ENCODE assay signal across 9 mouse cellular contexts in the genomic region with DNA sequence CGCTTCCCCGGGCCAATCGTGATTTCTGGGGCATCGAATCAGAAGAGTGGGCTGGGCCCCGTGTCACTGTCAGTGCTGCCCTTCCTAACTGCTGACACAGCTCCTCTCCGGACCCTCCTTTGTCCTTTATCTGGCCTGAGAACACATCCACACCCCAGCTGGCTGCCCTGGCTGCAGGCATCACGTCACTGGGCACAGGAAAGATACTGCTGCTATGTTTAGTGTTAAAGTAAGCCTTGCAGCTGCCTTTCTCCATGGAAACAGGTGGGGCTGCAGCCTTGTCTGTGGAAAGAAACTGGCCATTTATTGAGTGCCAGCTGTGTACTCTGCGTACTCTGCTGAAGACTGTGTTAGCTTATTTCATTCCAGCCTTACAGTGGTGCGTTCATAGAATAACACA.
DNase-seq lines count a peak whose midpoint lies in the region; ATAC-seq and TF ChIP-seq lines count a peak whose summit lies in the region.
"Had no signal": no experiment of that assay in that cellular context is flagged by ENCODE, and none has a peak within 500 bp of the region (broad histone marks: within the 10 kb centered on the region; RNA-seq: fewer than 3 reads in every experiment).

No protein-coding gene starts in this region.

- no peaks in the 10 kb centered on the region for H3K9me3 ChIP-seq in forebrain, embryonic 10.5 days
- H3K9me3 ChIP-seq in forebrain, embryonic 16.5 days (ENCODE audit: control insufficient read depth, low read length): no peaks in the 10 kb centered on the region
- no peaks in the 10 kb centered on the region for H3K9me3 ChIP-seq in neural tube, embryonic 13.5 days
- H3K9me3 ChIP-seq in hindbrain, postnatal 0 days (ENCODE audit: low read length): no peaks in the 10 kb centered on the region
- no peaks in the 10 kb centered on the region for H3K9me3 ChIP-seq in stomach, embryonic 16.5 days (replicated peaks; ENCODE audit: control insufficient read depth, low read length)

- peak overlapping the region; percentile 62 for H3K27ac ChIP-seq in forebrain, embryonic 10.5 days
- H3K27ac ChIP-seq in forebrain, embryonic 16.5 days (ENCODE audit: low read length): no peak overlapping the region
- H3K27ac ChIP-seq in neural tube, embryonic 13.5 days (replicated peaks): no peak overlapping the region
- H3K27ac ChIP-seq in hindbrain, postnatal 0 days: peak overlapping the region; percentile 8; the same call in 1 of the 2 replicates
- H3K27ac ChIP-seq in stomach, embryonic 16.5 days (ENCODE audit: low read length): no peak overlapping the region

- H3K4me2 ChIP-seq in forebrain, embryonic 16.5 days (ENCODE audit: low read length): no peak overlapping the region
- H3K4me2 ChIP-seq in neural tube, embryonic 13.5 days: no peak overlapping the region
- H3K4me2 ChIP-seq in hindbrain, postnatal 0 days (ENCODE audit: low read depth, low read length): no peak overlapping the region
- no peak overlapping the region for H3K4me2 ChIP-seq in stomach, embryonic 16.5 days (ENCODE audit: low read depth, low read length)

- H3K36me3 ChIP-seq in forebrain, embryonic 10.5 days (replicated peaks): no peaks in the 10 kb centered on the region
- no peaks in the 10 kb centered on the region for H3K36me3 ChIP-seq in forebrain, embryonic 16.5 days (ENCODE audit: control insufficient read depth, insufficient read depth)
- H3K36me3 ChIP-seq in neural tube, embryonic 13.5 days: no peaks in the 10 kb centered on the region
- H3K36me3 ChIP-seq in hindbrain, postnatal 0 days (ENCODE audit: insufficient read depth, low read length): no peaks in the 10 kb centered on the region
- H3K36me3 ChIP-seq in stomach, embryonic 16.5 days (ENCODE audit: control insufficient read depth, insufficient read depth, low read length): no peaks in the 10 kb centered on the region

- peaks cover 19% of the 10 kb centered on the region for H3K4me1 ChIP-seq in forebrain, embryonic 10.5 days
- peaks cover 9% of the 10 kb centered on the region for H3K4me1 ChIP-seq in forebrain, embryonic 16.5 days (replicated peaks; ENCODE audit: control insufficient read depth, insufficient read depth, low read length)
- H3K4me1 ChIP-seq in neural tube, embryonic 13.5 days (replicated peaks): peaks cover 16% of the 10 kb centered on the region
- H3K4me1 ChIP-seq in hindbrain, postnatal 0 days (ENCODE audit: insufficient read depth, low read length): no peaks in the 10 kb centered on the region; the same call in 1 of the 2 replicates
- H3K4me1 ChIP-seq in stomach, embryonic 16.5 days (ENCODE audit: control insufficient read depth, insufficient read depth, low read length): no peaks in the 10 kb centered on the region

- 73% methylated on average over 9 of the region's 9 CpGs for WGBS in forebrain, embryonic 10.5 days
- WGBS in forebrain, embryonic 16.5 days: 67% methylated on average over 9 of the region's 9 CpGs
- WGBS in neural tube, embryonic 13.5 days: 53% methylated on average over 9 of the region's 9 CpGs
- 39% methylated on average over 9 of the region's 9 CpGs for WGBS in hindbrain, postnatal 0 days
- 52% methylated on average over 9 of the region's 9 CpGs for WGBS in stomach, embryonic 16.5 days

- H3K27me3 ChIP-seq in forebrain, embryonic 10.5 days (ENCODE audit: poor library complexity, severe bottlenecking): no peaks in the 10 kb centered on the region
- no peaks in the 10 kb centered on the region for H3K27me3 ChIP-seq in forebrain, embryonic 16.5 days (replicated peaks; ENCODE audit: control insufficient read depth, insufficient read depth, low read length)
- no peaks in the 10 kb centered on the region for H3K27me3 ChIP-seq in neural tube, embryonic 13.5 days
- no peaks in the 10 kb centered on the region for H3K27me3 ChIP-seq in hindbrain, postnatal 0 days (ENCODE audit: insufficient read depth, low read length)
- no peaks in the 10 kb centered on the region for H3K27me3 ChIP-seq in stomach, embryonic 16.5 days (ENCODE audit: control insufficient read depth, insufficient read depth, low read length)

- no peak overlapping the region for H3K4me3 ChIP-seq in forebrain, embryonic 10.5 days
- H3K4me3 ChIP-seq in forebrain, embryonic 16.5 days (replicated peaks; ENCODE audit: low read length): no peak overlapping the region
- H3K4me3 ChIP-seq in neural tube, embryonic 13.5 days: no peak overlapping the region
- H3K4me3 ChIP-seq in hindbrain, postnatal 0 days (ENCODE audit: low read length): no peak overlapping the region
- no peak overlapping the region for H3K4me3 ChIP-seq in stomach, embryonic 16.5 days (replicated peaks; ENCODE audit: low read length)

- H3K9ac ChIP-seq in forebrain, embryonic 16.5 days (replicated peaks; ENCODE audit: low read depth, low read length): no peak overlapping the region; the same call in 1 of the 2 replicates
- H3K9ac ChIP-seq in neural tube, embryonic 13.5 days: no peak overlapping the region
- H3K9ac ChIP-seq in hindbrain, postnatal 0 days (replicated peaks; ENCODE audit: low read length): no peak overlapping the region
- H3K9ac ChIP-seq in stomach, embryonic 16.5 days (ENCODE audit: low read length): no peak overlapping the region

- TF ChIP-seq CTCF in hindbrain, postnatal 0 days (IDR thresholded peaks at IDR 0.05; ENCODE audit: low read depth): no peak

- no peak for DNase-seq in forebrain, embryonic 10.5 days (ENCODE audit: extremely low spot score, low spot score)
- no peak for DNase-seq in neural tube, embryonic 10.5 days (ENCODE audit: extremely low spot score, low spot score)
- DNase-seq in hindbrain, postnatal 0 days (ENCODE audit: low spot score): peak; percentile 43
- no peak for DNase-seq in testis, postnatal 10 days (ENCODE audit: low spot score)
- DNase-seq in spleen, postnatal 14 days (ENCODE audit: low spot score in 2 of 2): no peak
- DNase-seq: cerebellum, postnatal 36 days had no signal

- ATAC-seq in forebrain, embryonic 16.5 days: no peak
- peak; percentile 51; the same call in 1 of the 2 replicates for ATAC-seq in neural tube, embryonic 13.5 days (ENCODE audit: low read depth)
- ATAC-seq in hindbrain, postnatal 0 days: peak; percentile 81
- peak; percentile 37; the same call in 1 of the 2 replicates for ATAC-seq in stomach, embryonic 16.5 days (ENCODE audit: insufficient read depth, low FRiP score)

Comparison
In these comparisons a context has a peak if more than half of its experiments do, and no peak if none do; other contexts are left out.
1. H3K27ac ChIP-seq: peak in forebrain, embryonic 10.5 days (single experiment) and hindbrain, postnatal 0 days (single experiment); none in forebrain, embryonic 16.5 days (single experiment), neural tube, embryonic 13.5 days (single experiment) and stomach, embryonic 16.5 days (single experiment).